Mouse (Mus musculus) myocyte (in vitro differentiated cells): ENCODE data around the gene Olfr1225.

Source experiments
- CEBPB ChIP-seq: IDR thresholded peaks from 2 replicates; pipeline ENCODE4 v1.6.1; 2011; ENCODE audit warnings: mild to moderate bottlenecking, moderate library complexity; ENCODE audit not compliant: poor library complexity, insufficient read depth, severe bottlenecking
- E2F4 ChIP-seq: IDR thresholded peaks from one replicate; pipeline ENCODE4 v1.6.1; 2011; ENCODE audit warnings: mild to moderate bottlenecking, control low read depth, moderate library complexity; ENCODE audit not compliant: insufficient read depth
- MAX ChIP-seq: IDR thresholded peaks from one replicate; pipeline ENCODE4 v1.6.1; 2011; ENCODE audit warnings: low read depth, mild to moderate bottlenecking, control low read depth
- MYOD1 ChIP-seq, 3 experiments: IDR thresholded peaks; one replicate each; pipeline ENCODE4 v1.6.1; 2011; ENCODE audit warnings: control low read depth in 2 of 3, low read depth in 2 of 3, mild to moderate bottlenecking in 2 of 3, moderate library complexity in 1 of 3; ENCODE audit not compliant: insufficient read length in 2 of 3, control insufficient read depth in 1 of 3
- MYOG ChIP-seq, 3 experiments: IDR thresholded peaks; one replicate each; pipeline ENCODE4 v1.6.1; 2011; ENCODE audit warnings: control low read depth in 2 of 3, low read depth in 2 of 3, mild to moderate bottlenecking in 2 of 3; ENCODE audit not compliant: insufficient read length in 2 of 3, control insufficient read depth in 1 of 3, insufficient read depth in 1 of 3
- POLR2A ChIP-seq: IDR thresholded peaks from one replicate; pipeline ENCODE4 v1.6.1; 2011; ENCODE audit warnings: low read depth, mild to moderate bottlenecking, control low read depth, moderate library complexity; ENCODE audit not compliant: insufficient read length
- POLR2AphosphoS2 ChIP-seq: IDR thresholded peaks from one replicate; pipeline ENCODE4 v1.6.1; 2011; ENCODE audit warnings: low read depth, control low read depth; ENCODE audit not compliant: insufficient read length
- REST ChIP-seq: IDR thresholded peaks from one replicate; pipeline ENCODE4 v1.6.1; 2011; ENCODE audit warnings: mild to moderate bottlenecking, control low read depth, moderate library complexity; ENCODE audit not compliant: insufficient read depth, insufficient read length
- TCF12 ChIP-seq: IDR thresholded peaks from one replicate; pipeline ENCODE4 v1.6.1; 2011; ENCODE audit warnings: mild to moderate bottlenecking, control low read depth; ENCODE audit not compliant: poor library complexity, insufficient read depth, severe bottlenecking
- TCF3 ChIP-seq: IDR thresholded peaks from one replicate; pipeline ENCODE4 v1.6.1; 2011; ENCODE audit warnings: low read depth, control low read depth; ENCODE audit not compliant: insufficient read length
- USF1 ChIP-seq: IDR thresholded peaks from one replicate; pipeline ENCODE4 v1.6.1; 2011; ENCODE audit warnings: low read depth, mild to moderate bottlenecking, control low read depth, moderate library complexity

- no peak for TF ChIP-seq POLR2A
- TF ChIP-seq MYOD1 (IDR thresholded peaks at IDR 0.05; ENCODE audit: control insufficient read depth in 1 of 3, insufficient read length in 2 of 3, low read depth in 2 of 3) = no peak
- TF ChIP-seq MYOG (IDR thresholded peaks at IDR 0.05; ENCODE audit: control insufficient read depth in 1 of 3, insufficient read depth in 1 of 3, insufficient read length in 2 of 3, low read depth in 2 of 3) = no peak
- TF ChIP-seq E2F4 = no peak
- no peak for TF ChIP-seq USF1
- TF ChIP-seq REST = no peak
- no peak for TF ChIP-seq MAX
- TF ChIP-seq POLR2AphosphoS2 = no peak
- TF ChIP-seq CEBPB = no peak
- TF ChIP-seq TCF12 = no peak
- no peak for TF ChIP-seq TCF3
These were observed 23.0 kb downstream of the Olfr1225 start, which contains the start of gene Olfr1223 for GRCm38 (mm10) chr2:89151460-89151859.
